Mouse (Mus musculus) kidney, embryonic 14.5 days (tissue): ENCODE data around the gene Kctd8. TPM values are rescaled to one million over a fixed set of nuclear protein-coding genes. Genes with fewer than 3 reads are reported as not detected.
"Not testable (repeated sequence)": the region's sequence is repeated elsewhere in the genome, so short reads cannot be mapped to it uniquely, and the experiment has no call there.

Experiments
- ATAC-seq: fragments of 200-750 bp; cut with Nextera tagmentation; 2 replicates; pipeline ENCODE4 v1.8.0; 2017; ENCODE audit warnings: moderate number of reproducible peaks, mild to moderate bottlenecking, moderate TSS enrichment, moderate library complexity; ENCODE audit not compliant: low FRiP score, low TSS enrichment
- H3K27ac ChIP-seq: fragments of 300-500 bp; sonication (generic); 2 replicates; pipeline ENCODE4 v1.5.1; 2014; ENCODE audit warnings: low read depth, mild to moderate bottlenecking, low read length, moderate library complexity, mixed read lengths
- H3K27me3 ChIP-seq: fragments of 300-500 bp; sonication (generic); 2 replicates; pipeline ENCODE4 v1.6.1; 2014; ENCODE audit warnings: mild to moderate bottlenecking, low read length; ENCODE audit not compliant: control insufficient read depth, insufficient read depth
- H3K36me3 ChIP-seq: fragments of 300-500 bp; sonication (generic); 2 replicates; pipeline ENCODE4 v1.6.1; 2014; ENCODE audit warnings: low read length, mixed read lengths; ENCODE audit not compliant: control insufficient read depth, insufficient read depth
- H3K4me1 ChIP-seq: fragments of 300-500 bp; sonication (generic); 2 replicates; pipeline ENCODE4 v1.6.1; 2014; ENCODE audit warnings: low read length, mixed read lengths; ENCODE audit not compliant: control insufficient read depth, insufficient read depth
- H3K4me2 ChIP-seq: fragments of 300-500 bp; sonication (generic); replicated peaks from 2 replicates; pipeline ENCODE4 v1.6.1; 2014; ENCODE audit warnings: low read depth, mild to moderate bottlenecking, low read length
- H3K4me3 ChIP-seq: fragments of 300-500 bp; sonication (generic); 2 replicates; pipeline ENCODE4 v1.5.1; 2014; ENCODE audit warnings: mild to moderate bottlenecking, low read length
- H3K9ac ChIP-seq: fragments of 300-500 bp; sonication (generic); 2 replicates; pipeline ENCODE4 v1.6.1; 2014; ENCODE audit warnings: low read depth, mild to moderate bottlenecking, low read length, moderate library complexity
- H3K9me3 ChIP-seq: fragments of 300-500 bp; sonication (generic); 2 replicates; pipeline ENCODE4 v1.6.1; 2016; ENCODE audit warnings: low read length; ENCODE audit not compliant: control insufficient read depth
- WGBS: fragments of 180-500 bp; shearing (Covaris S2); extraction: QIAGEN DNeasy Blood & Tissue Kit; methylation state at CpG from one replicate; pipeline ENCODE4 v1.1.7; 2014; 5-methylcytosine and 5-hydroxymethylcytosine counted together
- polyA plus RNA-seq: library from polyadenylated mRNA; unstranded; fragments of >200 nt; fragmentation: Nextera tagmentation; extraction: Ambion mirVana; gene quantifications from 2 replicates; pipeline ENCODE4 v1.2.1, GENCODE M21; 2014

The Kctd8 gene
- polyA plus RNA-seq, 1 experiment from 2014 or later: 0.61 TPM

- Histone ChIP-seq H3K4me3 (no peak overlapping the region), H3K36me3 (no peaks in the 10 kb centered on the region), H3K4me1 (no peaks in the 10 kb centered on the region), H3K4me2 (no peak overlapping the region), H3K9ac (no peak overlapping the region), H3K9me3 (no peaks in the 10 kb centered on the region), H3K27ac (no peak overlapping the region), H3K27me3 (no peaks in the 10 kb centered on the region)
- ATAC-seq: peak; percentile 85
- 40% methylated on average over 7 of the region's 7 CpGs for WGBS
Observed at GRCm38 (mm10) chr5:69312611-69313010, 28.9 kb downstream of the Kctd8 start.

- WGBS: 30% methylated on average over 1 of the region's 1 CpGs
- no peaks in the 10 kb centered on the region for H3K9me3 ChIP-seq
- no peaks in the 10 kb centered on the region for H3K27me3 ChIP-seq
- no peak overlapping the region for H3K4me3 ChIP-seq
- H3K4me1 ChIP-seq: no peaks in the 10 kb centered on the region
- H3K36me3 ChIP-seq: no peaks in the 10 kb centered on the region
- no peak for ATAC-seq
- no peak overlapping the region for H3K27ac ChIP-seq
- no peak overlapping the region for H3K4me2 ChIP-seq
- H3K9ac ChIP-seq: no peak overlapping the region
Observed at GRCm38 (mm10) chr5:69301665-69302064, 39.8 kb downstream of the Kctd8 start.

GRCm38 (mm10) chr5:69292353-69292752 is 49.1 kb downstream of the Kctd8 start:
- no peaks in the 10 kb centered on the region for H3K4me1 ChIP-seq

GRCm38 (mm10) chr5:69284359-69284758 is 57.1 kb downstream of the Kctd8 start:
- Histone ChIP-seq H3K4me3 (no peak overlapping the region), H3K9ac (no peak overlapping the region), H3K4me1 (no peaks in the 10 kb centered on the region), H3K9me3 (no peaks in the 10 kb centered on the region), H3K27me3 (no peaks in the 10 kb centered on the region), H3K27ac (no peak overlapping the region), H3K36me3 (no peaks in the 10 kb centered on the region), H3K4me2 (no peak overlapping the region)
- 73% methylated on average over 6 of the region's 6 CpGs for WGBS
- no peak for ATAC-seq

More at GRCm38 (mm10) chr5:69292353-69292752, 49.1 kb downstream of the Kctd8 start:
- ATAC-seq: no peak
- Histone ChIP-seq H3K27me3 (no peaks in the 10 kb centered on the region), H3K4me2 (no peak overlapping the region), H3K9ac (no peak overlapping the region), H3K9me3 (no peaks in the 10 kb centered on the region), H3K27ac (no peak overlapping the region), H3K4me3 (no peak overlapping the region), H3K36me3 (no peaks in the 10 kb centered on the region)
- whole genome bisulfite sequencing: 80% methylated on average over 6 of the region's 6 CpGs

GRCm38 (mm10) chr5:69252366-69252765 is 89.1 kb downstream of the Kctd8 start:
- Histone ChIP-seq H3K4me3 (no peak overlapping the region), H3K27ac (no peak overlapping the region), H3K9me3 (no peaks in the 10 kb centered on the region), H3K4me2 (no peak overlapping the region), H3K27me3 (no peaks in the 10 kb centered on the region), H3K9ac (no peak overlapping the region), H3K36me3 (no peaks in the 10 kb centered on the region), H3K4me1 (no peaks in the 10 kb centered on the region)
- WGBS: 83% methylated on average over 2 of the region's 2 CpGs
- no peak for ATAC-seq

GRCm38 (mm10) chr5:69241931-69242330 is 99.5 kb downstream of the Kctd8 start:
- no peak overlapping the region for H3K27ac ChIP-seq
- WGBS: 78% methylated on average over 1 of the region's 1 CpGs
- H3K27me3 ChIP-seq: no peaks in the 10 kb centered on the region
- no peaks in the 10 kb centered on the region for H3K9me3 ChIP-seq
- no peaks in the 10 kb centered on the region for H3K4me1 ChIP-seq
- H3K4me2 ChIP-seq: no peak overlapping the region
- no peak for ATAC-seq
- no peak overlapping the region for H3K4me3 ChIP-seq
- H3K9ac ChIP-seq: no peak overlapping the region
- no peaks in the 10 kb centered on the region for H3K36me3 ChIP-seq

- Histone ChIP-seq H3K4me2 (no peak overlapping the region), H3K36me3 (no peaks in the 10 kb centered on the region), H3K9ac (no peak overlapping the region), H3K4me1 (no peaks in the 10 kb centered on the region), H3K27ac (no peak overlapping the region), H3K27me3 (no peaks in the 10 kb centered on the region), H3K4me3 (no peak overlapping the region), H3K9me3 (no peaks in the 10 kb centered on the region)
- WGBS: 74% methylated on average over 4 of the region's 4 CpGs
- no peak for ATAC-seq
Observed at GRCm38 (mm10) chr5:69233560-69233959, 107.9 kb downstream of the Kctd8 start.

GRCm38 (mm10) chr5:69231649-69232048 is 109.8 kb downstream of the Kctd8 start:
- not testable (repeated sequence) for H3K4me2 ChIP-seq, H3K36me3 ChIP-seq, H3K27me3 ChIP-seq, H3K4me3 ChIP-seq, ATAC-seq, H3K27ac ChIP-seq, H3K4me1 ChIP-seq, H3K9me3 ChIP-seq, H3K9ac ChIP-seq
- 95% methylated on average over 1 of the region's 1 CpGs for WGBS

GRCm38 (mm10) chr5:69227147-69227546 is 114.3 kb downstream of the Kctd8 start:
- H3K9me3 ChIP-seq: no peaks in the 10 kb centered on the region
- H3K4me2 ChIP-seq: no peak overlapping the region
- 90% methylated on average over 2 of the region's 2 CpGs for WGBS

GRCm38 (mm10) chr5:69222608-69223007 is 118.9 kb downstream of the Kctd8 start:
- H3K9ac ChIP-seq: no peak overlapping the region
- H3K9me3 ChIP-seq: no peaks in the 10 kb centered on the region
- H3K27ac ChIP-seq: no peak overlapping the region
- no peak for ATAC-seq
- no peaks in the 10 kb centered on the region for H3K27me3 ChIP-seq
- WGBS: 89% methylated on average over 1 of the region's 1 CpGs
- H3K4me3 ChIP-seq: no peak overlapping the region
- no peaks in the 10 kb centered on the region for H3K36me3 ChIP-seq
- no peak overlapping the region for H3K4me2 ChIP-seq
- H3K4me1 ChIP-seq: no peaks in the 10 kb centered on the region

More at GRCm38 (mm10) chr5:69227147-69227546, 114.3 kb downstream of the Kctd8 start:
- Histone ChIP-seq H3K9ac (no peak overlapping the region), H3K4me3 (no peak overlapping the region), H3K36me3 (no peaks in the 10 kb centered on the region), H3K4me1 (no peaks in the 10 kb centered on the region), H3K27ac (no peak overlapping the region), H3K27me3 (no peaks in the 10 kb centered on the region)
- no peak for ATAC-seq
